Mouse (Mus musculus) gastrocnemius, adult 2 months (tissue): ENCODE results near the gene Dspp. TPM values are rescaled to one million over a fixed set of nuclear protein-coding genes. Genes with fewer than 3 reads are reported as not detected.

Experiments used
- DNase-seq: peaks from one replicate; pipeline ENCODE4 v3.0.0; 2022
- H3K27ac ChIP-seq: fragments of 200-600 bp; 2 replicates; pipeline ENCODE4 v1.8.1; 2022; ENCODE audit warnings: mild to moderate bottlenecking
- H3K4me3 ChIP-seq: fragments of 200-600 bp; 2 replicates; pipeline ENCODE4 v1.8.1; 2022; ENCODE audit warnings: mild to moderate bottlenecking, moderate library complexity
- CTCF ChIP-seq: fragments of 200-600 bp; IDR thresholded peaks from 2 replicates; pipeline ENCODE4 v1.8.1; 2022; ENCODE audit warnings: antibody characterized with exemption, mild to moderate bottlenecking, moderate library complexity
- intact Hi-C: fragments of 180-260 bp; cut with DNase I; formaldehyde crosslinking; loops from one replicate; pipeline ENCODE4 v1.15.1; 2025
- total RNA-seq, 2 experiments: library from RNA; stranded (reverse); gene quantifications; 2 replicates each; pipeline ENCODE4 v1.2.3; 2021

The Dspp gene
- total RNA-seq, 2 experiments from 2014 or later = not detected

GRCm38 (mm10) chr5:104218926-104219325 lies 48.4 kb downstream of the Dspp start:
- no peak overlapping the region for H3K27ac ChIP-seq
- no peak overlapping the region for H3K4me3 ChIP-seq
- TF ChIP-seq CTCF = peak; percentile 81
- intact Hi-C loops = loop anchor here (1.0 kb wide), 1 partner anchor 116 kb away; no protein-coding TSS in a partner anchor
- no peak for DNase-seq

- Histone ChIP-seq H3K4me3 (no peak overlapping the region), H3K27ac (no peak overlapping the region)
- DNase-seq = no peak
- intact Hi-C loops = no loop called here
- no peak for TF ChIP-seq CTCF
These were observed 53.8 kb downstream of the Dspp start for GRCm38 (mm10) chr5:104224299-104224698.

GRCm38 (mm10) chr5:104224750-104225149 lies 54.2 kb downstream of the Dspp start:
- intact Hi-C loops = no loop called here
- Histone ChIP-seq H3K27ac (no peak overlapping the region), H3K4me3 (no peak overlapping the region)
- TF ChIP-seq CTCF = no peak
- DNase-seq = no peak

GRCm38 (mm10) chr5:104228497-104228896 lies 58.0 kb downstream of the Dspp start:
- DNase-seq = no peak
- no peak for TF ChIP-seq CTCF
- intact Hi-C loops = no loop called here
- Histone ChIP-seq H3K27ac (no peak overlapping the region), H3K4me3 (no peak overlapping the region)

Other genes with a start within 250 kb of the Dspp start
- gene Hsd17b13, start 193.3 kb upstream of the Dspp start, total RNA-seq = not detected
- 1 to 10 TPM; 8.6 to 9.2 TPM for gene Hsd17b11, start 148.8 kb upstream of the Dspp start, total RNA-seq
- 10 to 100 TPM; 62.6 to 68.7 TPM for gene Nudt9, start 124.4 kb upstream of the Dspp start, total RNA-seq
- not detected for gene Gm17660, start 93.1 kb upstream of the Dspp start, total RNA-seq
- gene Sparcl1, start 57.0 kb upstream of the Dspp start, total RNA-seq = 100 to 1,000 TPM in 1 of 2 experiments, 10 to 100 TPM in 1; 83.5 to 151 TPM
- under 1 TPM; 0.42 to 0.99 TPM for gene Dmp1, start 31.9 kb downstream of the Dspp start, total RNA-seq
- not detected for gene Ibsp, start 128.5 kb downstream of the Dspp start, total RNA-seq
- not detected for gene Mepe, start 154.6 kb downstream of the Dspp start, total RNA-seq